Mouse (Mus musculus): ENCODE data around the gene 2210010C04Rik. TPM values are rescaled to one million over a fixed set of nuclear protein-coding genes. Genes with fewer than 3 reads are reported as not detected.

The 2210010C04Rik gene
- polyA plus RNA-seq, 1 experiment from 2014 or later: 0.14 TPM

Other genes with a start within 250 kb of the 2210010C04Rik start
- not detected in 2 replicates for gene Moxd2, start 148.0 kb downstream of the 2210010C04Rik start, polyA plus RNA-seq (2014; fragmentation: Nextera tagmentation; extraction: Ambion mirVana)
- gene Prss58, start 135.1 kb downstream of the 2210010C04Rik start, polyA plus RNA-seq (2014; fragmentation: Nextera tagmentation; extraction: Ambion mirVana): not detected in 2 replicates
- gene 1700074P13Rik, start 95.0 kb downstream of the 2210010C04Rik start, polyA plus RNA-seq (2014; fragmentation: Nextera tagmentation; extraction: Ambion mirVana): not detected in 2 replicates
- not detected in 2 replicates for gene Gm4744, start 83.6 kb downstream of the 2210010C04Rik start, polyA plus RNA-seq (2014; fragmentation: Nextera tagmentation; extraction: Ambion mirVana)
- not detected in 2 replicates for gene 1810009J06Rik, start 70.8 kb downstream of the 2210010C04Rik start, polyA plus RNA-seq (2014; fragmentation: Nextera tagmentation; extraction: Ambion mirVana)
- 0.50 TPM in 1 of 2 replicates, not detected in the other for gene Gm2663, start 36.0 kb downstream of the 2210010C04Rik start, polyA plus RNA-seq (2014; fragmentation: Nextera tagmentation; extraction: Ambion mirVana)